In genomic region chr15:99029619-99030584, GRCm38 (mm10) we compare ENCODE assay signal across 8 mouse cellular contexts. TPM values are rescaled to one million over a fixed set of nuclear protein-coding genes. Genes with fewer than 3 reads are reported as not detected.
DNase-seq lines count a peak whose midpoint lies in the region; ATAC-seq and TF ChIP-seq lines count a peak whose summit lies in the region.

TSS of gene Tuba1c (plus strand) at chr15:99029891.

- peak within 1 kb of the TSS; percentile 45 for H3K4me3 ChIP-seq in embryonic facial prominence, embryonic 11.5 days (ENCODE audit: low read depth, low read length)
- peak within 1 kb of the TSS; percentile 80 for H3K4me3 ChIP-seq in liver, embryonic 11.5 days (ENCODE audit: low read depth, low read length)
- H3K4me3 ChIP-seq in myocyte = peak within 1 kb of the TSS; percentile 98

- no peak for DNase-seq in left cerebral cortex, adult 18-20 months (ENCODE audit: low spot score in 2 of 2)
- no peak for DNase-seq in left cerebral cortex, adult 11 months (ENCODE audit: low spot score)
- DNase-seq in embryonic facial prominence, embryonic 11.5 days (ENCODE audit: low spot score) = peak; percentile 94
- DNase-seq in heart, adult 9 months (ENCODE audit: low spot score in 2 of 2) = peak; percentile 92 to 94
- peak; percentile 98 for DNase-seq in kidney, adult 9 months
- peak; percentile 95 for DNase-seq in liver, embryonic 11.5 days (ENCODE audit: low spot score)
- peak; percentile 91 for DNase-seq in testis, postnatal 10 days (ENCODE audit: low spot score)

- H3K9me3 ChIP-seq in embryonic facial prominence, embryonic 11.5 days (replicated peaks; ENCODE audit: control insufficient read depth, low read length) = no peaks in the 10 kb centered on the region
- no peaks in the 10 kb centered on the region for H3K9me3 ChIP-seq in liver, embryonic 11.5 days (ENCODE audit: control insufficient read depth, low read length)

- peak within 1 kb of the TSS; percentile 83 for H3K4me2 ChIP-seq in embryonic facial prominence, embryonic 11.5 days (ENCODE audit: low read depth, low read length)
- peak within 1 kb of the TSS; percentile 80 for H3K4me2 ChIP-seq in liver, embryonic 11.5 days
- peak within 1 kb of the TSS; percentile 94 for H3K4me2 ChIP-seq in myocyte (ENCODE audit: low read depth)

- no peaks in the 10 kb centered on the region; the same call in 1 of the 2 replicates for H3K4me1 ChIP-seq in embryonic facial prominence, embryonic 11.5 days (ENCODE audit: control insufficient read depth, insufficient read depth, low read length)
- H3K4me1 ChIP-seq in liver, embryonic 11.5 days (replicated peaks; ENCODE audit: control insufficient read depth, insufficient read depth, low read length) = peaks cover 18% of the 10 kb centered on the region

- under 1% methylated on average over 52 of the region's 52 CpGs for WGBS in embryonic facial prominence, embryonic 11.5 days
- under 1% methylated on average over 52 of the region's 52 CpGs for WGBS in liver, embryonic 11.5 days

- H3K79me2 ChIP-seq in myocyte (ENCODE audit: control insufficient read depth, insufficient read depth) = peaks cover 43% of the 10 kb centered on the region

- H3K36me3 ChIP-seq in embryonic facial prominence, embryonic 11.5 days (replicated peaks; ENCODE audit: control insufficient read depth, insufficient read depth, low read depth, low read length) = no peaks in the 10 kb centered on the region
- peaks cover 8% of the 10 kb centered on the region; the same call in 1 of the 2 replicates for H3K36me3 ChIP-seq in liver, embryonic 11.5 days (ENCODE audit: control insufficient read depth, insufficient read depth, low read length)
- peaks cover 6% of the 10 kb centered on the region for H3K36me3 ChIP-seq in myocyte (ENCODE audit: control insufficient read depth, insufficient read depth)

- H3K27me3 ChIP-seq in embryonic facial prominence, embryonic 11.5 days (ENCODE audit: control insufficient read depth, insufficient read depth, low read length) = no peaks in the 10 kb centered on the region
- H3K27me3 ChIP-seq in liver, embryonic 11.5 days (replicated peaks; ENCODE audit: control insufficient read depth, insufficient read depth, low read length) = no peaks in the 10 kb centered on the region
- H3K27me3 ChIP-seq in myocyte (ENCODE audit: control insufficient read depth, insufficient read depth, insufficient read length) = no peaks in the 10 kb centered on the region

- H3K27ac ChIP-seq in embryonic facial prominence, embryonic 11.5 days (replicated peaks; ENCODE audit: low read depth, low read length) = peak within 1 kb of the TSS; percentile 79
- H3K27ac ChIP-seq in liver, embryonic 11.5 days (ENCODE audit: low read depth, low read length) = peak within 1 kb of the TSS; percentile 90

- ATAC-seq in embryonic facial prominence, embryonic 11.5 days (replicated peaks; ENCODE audit: insufficient number of reproducible peaks, low FRiP score, low TSS enrichment, low read depth) = peak; percentile 89
- ATAC-seq in liver, embryonic 11.5 days (replicated peaks; ENCODE audit: low FRiP score) = peak; percentile 91

- peak; percentile 97 for TF ChIP-seq POLR2A in myocyte (IDR thresholded peaks at IDR 0.05; ENCODE audit: insufficient read length, low read depth)

- peak within 1 kb of the TSS; percentile 32 for H3ac ChIP-seq in myocyte (ENCODE audit: control insufficient read depth, insufficient read length)

- H3K9ac ChIP-seq in embryonic facial prominence, embryonic 11.5 days (replicated peaks; ENCODE audit: low read length) = peak within 1 kb of the TSS; percentile 65
- H3K9ac ChIP-seq in liver, embryonic 11.5 days (ENCODE audit: low read depth, low read length) = peak within 1 kb of the TSS; percentile 88

TF ChIP-seq in myocyte, 11 proteins besides CTCF, POLR2A, EP300 and RAD21:
- TF ChIP-seq E2F4 (IDR thresholded peaks at IDR 0.05; ENCODE audit: insufficient read depth) = peak; percentile 70
- no peak for TF ChIP-seq REST (IDR thresholded peaks at IDR 0.05; ENCODE audit: insufficient read depth, insufficient read length)
- peak; percentile 93 for TF ChIP-seq POLR2AphosphoS2 (IDR thresholded peaks at IDR 0.05; ENCODE audit: insufficient read length, low read depth)
- TF ChIP-seq CEBPB (IDR thresholded peaks at IDR 0.05; ENCODE audit: insufficient read depth, poor library complexity, severe bottlenecking) = peak; percentile 82
- no peak for TF ChIP-seq TCF3 (IDR thresholded peaks at IDR 0.05; ENCODE audit: insufficient read length, low read depth)
- no peak for TF ChIP-seq MYOD1 (IDR thresholded peaks at IDR 0.05; ENCODE audit: control insufficient read depth in 1 of 3, insufficient read length in 2 of 3, low read depth in 2 of 3)
- TF ChIP-seq USF1 (IDR thresholded peaks at IDR 0.05; ENCODE audit: low read depth) = peak; percentile 24
- no peak for TF ChIP-seq MAX (IDR thresholded peaks at IDR 0.05; ENCODE audit: low read depth)
- TF ChIP-seq TCF12 (IDR thresholded peaks at IDR 0.05; ENCODE audit: insufficient read depth, poor library complexity, severe bottlenecking) = no peak
- TF ChIP-seq MYOG (IDR thresholded peaks at IDR 0.05; ENCODE audit: control insufficient read depth in 1 of 3, insufficient read depth in 1 of 3, insufficient read length in 2 of 3, low read depth in 2 of 3) = peak in 1 of 3 experiments; percentile 54
- peak; percentile 64 for TF ChIP-seq SRF (IDR thresholded peaks at IDR 0.05; ENCODE audit: control insufficient read depth, insufficient read length, low read depth)

RNA-seq across cellular contexts. Expression of gene Tuba1c, which starts in this region (rescaled TPM):
- total RNA-seq in left cerebral cortex, adult 18-20 months (2021) = 10 to 100 TPM; 65.4 to 66.8 TPM
- 132 and 138 TPM in 2 replicates for polyA plus RNA-seq in embryonic facial prominence, embryonic 11.5 days (2014; fragmentation: Nextera tagmentation; extraction: Ambion mirVana)
- polyA plus RNA-seq in liver, embryonic 11.5 days (2014; fragmentation: Nextera tagmentation; extraction: Ambion mirVana) = 202 and 214 TPM in 2 replicates
- 462 TPM for polyA plus RNA-seq in myocyte (2012; fragmentation: generic; extraction: Trizol)

Comparison
In these comparisons a context has a peak if more than half of its experiments do, and no peak if none do; other contexts are left out.
1. DNase-seq: peak in embryonic facial prominence, embryonic 11.5 days (single experiment), heart, adult 9 months (2 of 2), kidney, adult 9 months (single experiment), liver, embryonic 11.5 days (single experiment) and testis, postnatal 10 days (single experiment); none in left cerebral cortex, adult 18-20 months (0 of 2) and left cerebral cortex, adult 11 months (single experiment).
2. H3K4me3 ChIP-seq: peak in every context shown above with its lines; median percentile 98 in myocyte; 80 in liver, embryonic 11.5 days; 45 in embryonic facial prominence, embryonic 11.5 days.
3. Peak in every context shown above with its lines, with median percentiles within 50 percentile points of each other: H3K4me2 ChIP-seq.